Mouse (Mus musculus) embryo, embryonic 10 days (tissue): Measurements from ENCODE around the gene Hmgcs2.
A peak's percentile ranks its signal among the peaks of the same experiment; 100 is the strongest.

Experiments used
- DNase-seq: peaks from one replicate; pipeline ENCODE4 v3.0.0-alpha.2; 2015; ENCODE audit warnings: low spot score

The Hmgcs2 gene

GRCm38 (mm10) chr3:98280204-98280932 lies at the start of gene Hmgcs2:
Gene Hmgcs2, plus strand, starts transcription at chr3:98280435.
- DNase-seq: peak; percentile 23

GRCm38 (mm10) chr3:98233504-98233903 lies 46.7 kb upstream of the Hmgcs2 start:
- DNase-seq: no peak

DNA sequence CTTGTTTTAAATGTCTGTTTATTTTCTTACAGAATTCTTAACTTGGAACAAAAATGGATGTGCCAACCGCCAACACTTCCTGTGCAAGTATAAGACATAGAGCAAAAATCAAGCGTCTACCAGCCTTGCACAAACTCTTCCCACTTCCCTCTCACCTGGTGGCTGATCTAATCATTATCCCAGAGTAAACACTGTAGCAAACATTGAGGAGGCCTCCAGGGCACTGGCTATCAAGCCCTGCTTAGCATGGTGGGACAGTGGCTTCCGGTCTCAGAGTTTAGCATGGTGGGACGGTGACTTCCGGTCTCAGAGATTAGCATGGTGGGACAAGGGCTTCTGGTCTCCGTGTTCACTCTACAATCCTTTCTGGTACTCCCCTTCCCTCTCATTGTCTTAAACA lies 44.0 kb upstream of the Hmgcs2 start:
- no peak for DNase-seq

- no peak for DNase-seq
These were observed 43.0 kb upstream of the Hmgcs2 start for GRCm38 (mm10) chr3:98237240-98237639.

GRCm38 (mm10) chr3:98238150-98238549 lies 42.1 kb upstream of the Hmgcs2 start:
- DNase-seq: no peak

GRCm38 (mm10) chr3:98242051-98242450 lies 38.2 kb upstream of the Hmgcs2 start:
- DNase-seq: no peak

DNA sequence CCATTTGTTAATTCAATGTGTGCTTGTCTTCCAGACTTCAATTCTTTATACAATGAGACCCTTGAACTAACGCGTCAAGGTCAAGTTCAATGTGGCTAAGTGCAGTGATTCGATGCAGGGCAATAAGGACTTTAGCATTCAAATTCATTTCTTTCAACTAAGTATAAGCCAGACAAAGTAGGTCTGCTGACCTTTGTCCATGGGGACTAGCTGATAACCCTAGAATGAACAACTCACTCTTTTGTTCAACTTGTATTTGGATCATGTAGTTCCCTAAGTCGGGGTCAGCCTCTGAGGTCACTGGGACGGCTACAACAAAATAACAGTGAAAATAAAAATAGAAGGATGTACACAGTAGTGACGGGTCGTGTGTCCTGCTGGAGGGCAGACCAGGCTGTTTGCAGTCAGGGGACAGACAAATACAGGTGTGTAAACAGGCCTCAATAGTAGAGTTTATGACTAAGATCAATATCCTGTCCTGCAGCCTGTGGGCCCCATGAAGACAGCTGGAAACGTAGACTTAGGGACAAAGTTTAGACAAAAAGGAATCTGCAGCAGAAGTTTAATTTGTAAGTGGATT lies 37.7 kb upstream of the Hmgcs2 start:
- no peak for DNase-seq

GRCm38 (mm10) chr3:98245892-98246291 lies 34.3 kb upstream of the Hmgcs2 start:
- DNase-seq: peak; percentile 31

DNA sequence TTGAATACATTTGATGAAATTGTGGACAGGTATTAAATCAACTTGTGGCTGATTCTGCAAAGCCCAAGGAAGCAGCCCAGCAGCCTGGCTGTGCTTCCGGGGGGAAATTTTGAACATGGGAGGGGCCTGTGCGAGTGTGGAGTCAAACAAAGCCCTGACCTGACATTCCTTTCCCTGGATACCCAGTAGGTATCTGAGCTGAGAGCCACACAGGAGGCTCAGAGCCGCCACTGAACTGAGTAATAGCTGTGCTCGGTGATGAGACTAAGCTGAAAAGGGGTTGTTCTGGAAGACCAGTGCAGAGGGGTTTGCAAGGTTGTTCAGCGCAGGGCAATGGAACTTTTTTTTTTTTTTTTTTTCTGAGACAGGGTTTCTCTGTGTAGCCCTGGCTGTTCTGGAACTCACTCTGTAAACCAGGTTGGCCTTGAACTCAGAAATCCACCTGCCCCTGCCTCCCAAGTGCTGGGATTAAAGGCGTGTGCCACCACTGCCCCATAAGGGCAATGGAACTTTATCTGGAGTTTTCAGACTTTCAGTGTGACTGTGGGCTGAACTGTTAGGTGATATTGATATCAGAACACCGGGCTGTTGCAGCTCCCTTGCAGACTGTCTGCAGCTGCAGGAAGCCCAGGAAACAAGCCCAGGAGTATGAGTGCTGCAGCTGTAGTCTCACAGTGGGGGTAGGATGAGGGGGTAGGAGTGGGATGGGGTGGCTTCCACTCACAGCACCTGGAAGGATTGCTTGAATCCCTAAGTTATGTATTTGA lies 33.1 kb upstream of the Hmgcs2 start:
- peak; percentile 56 for DNase-seq

GRCm38 (mm10) chr3:98249378-98249777 lies 30.9 kb upstream of the Hmgcs2 start:
- no peak for DNase-seq

DNA sequence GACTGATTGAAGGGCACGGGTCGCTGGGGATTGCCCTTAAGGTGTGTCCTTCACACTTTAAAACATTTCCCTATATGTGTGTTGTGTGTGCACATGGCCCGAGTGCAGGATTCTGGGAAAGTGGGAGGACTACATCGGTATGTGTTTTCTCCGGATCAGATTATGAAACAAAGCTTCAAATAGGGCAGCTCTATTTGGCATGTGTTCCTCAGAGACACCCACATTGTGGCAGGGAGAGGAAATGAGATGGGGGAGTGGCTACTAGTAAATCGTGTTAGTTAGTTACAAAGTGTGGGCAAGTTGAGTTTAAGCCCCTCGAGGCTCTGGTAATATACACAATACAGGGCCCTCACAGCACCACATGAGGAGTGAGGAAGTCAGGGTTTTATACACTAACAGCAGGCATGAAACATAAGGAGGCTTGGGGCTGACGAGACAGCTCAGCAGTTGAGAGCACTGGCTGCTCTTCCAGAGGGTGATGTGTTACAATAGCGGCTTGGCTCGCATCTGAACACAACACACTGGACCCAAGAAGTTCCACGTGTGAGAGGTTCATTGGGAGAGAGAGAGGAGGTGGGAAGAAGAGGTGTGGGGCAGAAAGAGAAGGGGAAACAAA lies 30.3 kb upstream of the Hmgcs2 start:
- no peak for DNase-seq

DNA sequence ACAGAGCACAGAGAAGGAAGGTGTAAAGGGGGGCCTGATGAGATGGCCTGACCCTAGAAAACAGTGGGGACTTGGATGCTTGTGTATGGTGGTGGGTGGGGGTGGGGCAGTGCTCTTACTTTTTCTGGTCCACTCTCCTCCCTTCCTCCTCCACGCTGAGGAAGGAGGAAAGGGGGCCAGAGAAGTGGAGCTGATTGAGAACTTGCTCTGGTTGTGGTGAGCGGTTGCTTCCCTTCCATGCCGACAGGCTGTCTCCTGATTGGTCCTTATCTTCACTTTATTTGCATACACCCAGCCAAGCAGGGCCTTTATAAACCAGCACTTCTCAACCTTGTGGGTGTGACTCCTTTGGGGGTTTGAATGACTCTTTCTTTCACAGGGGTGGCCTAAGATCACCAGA lies 26.2 kb upstream of the Hmgcs2 start:
- no peak for DNase-seq

- DNase-seq: no peak
These were observed 25.3 kb upstream of the Hmgcs2 start for GRCm38 (mm10) chr3:98254656-98255583.

DNA sequence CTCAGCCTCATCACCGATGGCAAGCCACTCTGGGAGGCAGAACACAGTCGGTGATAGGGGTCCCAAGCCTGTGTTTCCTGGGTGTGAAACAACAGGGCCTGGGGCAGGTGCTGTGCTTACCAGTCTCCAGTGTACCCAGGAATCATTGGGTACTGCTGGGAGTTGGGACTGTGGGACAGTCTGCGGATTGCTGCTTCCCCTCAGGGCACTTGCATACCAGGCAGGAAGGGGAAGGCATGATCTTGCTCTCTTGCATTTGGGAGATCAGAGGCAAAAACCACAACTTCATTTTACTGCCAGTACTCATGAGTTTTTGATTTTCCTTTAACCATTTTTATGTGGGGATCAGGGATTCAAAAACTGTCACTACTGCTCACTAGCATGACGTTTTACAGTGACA lies 21.5 kb upstream of the Hmgcs2 start:
- no peak for DNase-seq

DNA sequence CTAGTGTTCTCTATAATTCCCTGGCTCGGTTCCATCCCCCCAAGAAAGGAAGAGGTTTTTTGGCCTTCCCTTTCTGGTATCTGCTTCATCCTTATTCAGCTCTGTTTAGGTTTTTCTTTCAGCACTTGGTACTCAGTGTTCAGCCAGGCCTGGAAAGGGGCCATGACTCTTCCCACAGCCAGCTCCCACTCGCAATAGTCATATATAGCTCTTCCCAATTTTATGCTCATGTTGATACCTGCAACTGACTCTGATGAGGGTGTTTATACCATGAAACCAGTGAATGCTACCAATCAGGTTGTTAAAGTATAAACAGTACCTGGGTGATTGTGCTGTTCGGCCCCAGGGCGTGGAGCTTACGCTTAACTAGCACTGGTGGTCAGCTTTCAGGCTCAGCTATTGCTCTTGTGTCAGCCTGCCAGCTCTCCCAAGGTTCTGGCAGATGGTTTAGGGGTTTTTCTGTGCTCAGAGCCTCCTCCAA lies 20.9 kb upstream of the Hmgcs2 start:
- DNase-seq: no peak

- DNase-seq: no peak
These were observed 19.7 kb upstream of the Hmgcs2 start for GRCm38 (mm10) chr3:98260534-98260933.

- DNase-seq: no peak
These were observed 18.8 kb upstream of the Hmgcs2 start for GRCm38 (mm10) chr3:98261415-98261814.

DNA sequence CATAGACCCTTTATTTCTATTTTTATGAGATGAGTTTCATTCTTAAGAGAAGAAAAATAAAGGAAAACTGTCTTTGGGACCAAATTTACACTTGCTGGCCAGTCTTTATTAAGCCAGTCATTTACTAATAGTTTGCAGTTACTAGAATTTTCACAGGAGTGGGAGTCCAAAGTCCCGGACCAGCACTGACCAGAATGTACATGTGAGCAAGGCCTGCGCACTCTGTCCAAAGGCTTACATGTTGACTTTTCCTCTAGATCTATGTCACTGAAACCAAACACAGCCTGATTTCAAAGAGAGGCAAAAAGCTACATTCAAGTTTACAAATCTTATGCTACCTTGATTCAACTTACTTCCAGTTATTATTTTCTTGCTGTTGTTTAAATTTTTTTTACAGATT lies 18.1 kb upstream of the Hmgcs2 start:
- no peak for DNase-seq

GRCm38 (mm10) chr3:98267249-98267651 lies 13.0 kb upstream of the Hmgcs2 start:
- DNase-seq: no peak

DNA sequence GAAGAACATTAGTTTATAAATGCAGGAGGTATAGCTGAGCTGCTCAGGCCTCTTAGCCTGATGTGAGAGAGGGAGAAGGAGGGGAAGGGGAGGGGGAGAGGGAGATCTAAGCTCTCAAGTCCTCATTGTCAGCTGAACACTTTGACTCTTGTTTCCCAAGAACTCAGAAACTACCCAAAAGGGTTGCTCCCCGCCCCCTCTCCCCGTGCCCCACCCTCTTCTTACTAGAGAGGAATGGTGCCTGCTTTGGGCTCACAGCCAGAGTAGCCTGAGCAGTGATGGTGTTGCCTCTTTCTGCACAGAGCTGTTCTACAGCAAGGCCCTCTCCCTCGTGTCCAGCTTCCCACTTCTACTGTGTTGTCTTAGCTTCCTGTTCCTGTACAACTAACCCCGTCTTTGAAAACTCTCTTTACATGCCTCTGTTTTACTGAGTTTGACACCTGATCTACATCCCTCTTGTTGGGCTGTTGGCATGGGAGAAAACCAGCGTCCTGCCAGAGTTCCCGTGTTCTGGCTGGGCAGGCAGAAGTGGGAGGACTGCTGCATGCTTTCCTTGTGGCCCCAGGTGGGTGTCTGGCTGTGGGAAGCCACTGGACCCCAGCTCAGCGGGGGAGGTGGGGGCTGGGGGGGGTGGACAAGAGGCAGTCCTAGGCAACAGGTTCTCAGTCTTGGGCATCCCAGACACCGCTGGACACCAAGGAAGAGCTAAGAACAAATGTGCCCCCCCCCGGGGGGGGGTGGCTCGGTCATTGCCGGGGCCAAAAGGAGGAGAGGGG lies 6.4 kb upstream of the Hmgcs2 start:
- DNase-seq: no peak

DNA sequence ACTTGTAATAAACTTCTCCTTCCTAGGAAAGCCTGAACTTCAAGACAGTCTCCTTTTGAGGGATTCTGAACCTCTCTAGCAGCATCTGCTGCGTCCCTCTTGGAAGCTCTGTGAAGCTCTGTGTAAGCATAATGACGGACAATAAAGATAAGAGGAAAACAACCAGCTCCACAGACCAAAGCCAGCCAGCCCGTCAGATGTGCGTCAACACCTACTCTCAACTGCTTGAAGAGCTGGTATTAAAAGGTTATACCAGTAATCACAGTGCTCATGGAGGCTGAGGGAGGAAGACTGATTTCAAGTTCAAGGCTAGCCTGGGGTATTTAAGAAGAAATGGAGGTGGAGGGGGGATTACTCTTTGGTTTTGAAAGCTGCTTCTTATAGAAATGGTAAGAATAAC lies 553 bp upstream of the Hmgcs2 start:
- DNase-seq: no peak
